19 mouse cellular contexts compared by ENCODE assay signal in genomic region chr15:19783883-19784282, GRCm38 (mm10).
"Had no signal": no experiment of that assay in that cellular context is flagged by ENCODE, and none has a peak within 500 bp of the region (broad histone marks: within the 10 kb centered on the region; RNA-seq: fewer than 3 reads in every experiment).

No protein-coding gene starts in this region.

- DNase-seq: kidney, adult 18-20 months; kidney, adult 9 months; kidney, postnatal 14 days; kidney, postnatal 4 days; layer of hippocampus, adult 9-11 months; liver; lung, adult 18-20 months; lung, postnatal 10 days; lung, postnatal 36 days; right cerebral cortex, postnatal 25 days; thymus, adult 18-20 months; thymus, postnatal 36 days had no signal

- H3K4me1 ChIP-seq: limb, embryonic 10.5 days; limb, embryonic 13.5 days; liver, embryonic 12.5 days; liver, embryonic 15.5 days; lung, embryonic 15.5 days; megakaryocyte, embryonic 14.5 days had no signal

- H3K4me3 ChIP-seq: limb, embryonic 10.5 days; limb, embryonic 13.5 days; liver, embryonic 12.5 days; liver, embryonic 15.5 days; lung, embryonic 15.5 days; megakaryocyte, embryonic 14.5 days; midbrain, embryonic 10.5 days had no signal

- H3K4me2 ChIP-seq: limb, embryonic 13.5 days; liver, embryonic 12.5 days; liver, embryonic 15.5 days; lung, embryonic 15.5 days had no signal

- H3K36me3 ChIP-seq: limb, embryonic 10.5 days; limb, embryonic 13.5 days; liver, embryonic 12.5 days; liver, embryonic 15.5 days; lung, embryonic 15.5 days; midbrain, embryonic 10.5 days had no signal

- H3K9ac ChIP-seq: limb, embryonic 13.5 days; liver, embryonic 12.5 days; liver, embryonic 15.5 days; lung, embryonic 15.5 days had no signal

- H3K9me3 ChIP-seq: limb, embryonic 10.5 days; limb, embryonic 13.5 days; liver, embryonic 12.5 days; liver, embryonic 15.5 days; lung, embryonic 15.5 days; megakaryocyte, embryonic 14.5 days; midbrain, embryonic 10.5 days had no signal

- ATAC-seq: liver, embryonic 12.5 days had no signal

- H3K27ac ChIP-seq: limb, embryonic 10.5 days; limb, embryonic 13.5 days; liver, embryonic 12.5 days; liver, embryonic 15.5 days; lung, embryonic 15.5 days; midbrain, embryonic 10.5 days had no signal

- H3K27me3 ChIP-seq: limb, embryonic 13.5 days; liver, embryonic 12.5 days; liver, embryonic 15.5 days; lung, embryonic 15.5 days; megakaryocyte, embryonic 14.5 days had no signal
